Mouse (Mus musculus): ENCODE results near the gene Prx. TPM values are rescaled to one million over a fixed set of nuclear protein-coding genes. Genes with fewer than 3 reads are reported as not detected.

Prx gene
- polyA plus RNA-seq, 1 experiment from 2014 or later, result 2.0 TPM

DNA sequence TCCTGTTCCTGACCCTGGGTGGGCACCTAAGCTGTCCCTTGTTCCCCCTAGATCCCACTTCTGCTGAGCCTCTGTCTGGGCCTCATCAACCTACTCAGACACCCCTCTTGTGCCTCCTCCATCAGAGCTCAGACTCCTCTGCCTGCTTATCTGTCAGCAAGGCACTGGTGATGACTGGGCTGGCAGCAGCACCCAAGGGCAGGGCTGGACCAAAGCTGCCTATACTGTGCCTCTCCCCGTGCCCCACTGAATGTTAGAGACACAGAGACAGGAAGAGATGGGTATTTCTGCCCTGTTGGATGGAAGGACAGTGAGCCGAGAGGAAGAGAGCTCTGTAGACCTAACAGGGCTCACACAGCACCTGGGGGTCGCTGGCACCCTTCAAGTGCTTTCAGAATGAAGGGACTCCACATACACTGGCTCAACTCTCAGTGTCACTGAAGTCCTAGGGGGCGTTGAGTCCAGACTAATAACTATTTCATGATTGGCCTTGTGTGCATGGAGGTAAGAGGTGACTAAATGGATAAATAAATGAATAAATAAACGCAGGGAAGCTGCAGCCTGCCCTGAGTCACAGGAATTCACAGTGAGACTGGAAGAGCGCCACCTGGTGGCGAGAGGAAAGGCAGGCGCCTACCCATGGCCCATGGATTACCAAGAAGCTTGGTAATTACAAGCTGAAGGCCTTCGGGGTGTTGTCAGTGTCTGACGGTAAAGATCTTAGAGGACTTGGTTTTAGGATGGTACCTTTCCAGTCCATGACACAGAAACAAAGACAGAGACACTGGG, 27.1 kb downstream of the Prx start:
- no peak overlapping the region for H3K27ac ChIP-seq (replicated peaks)
- ATAC-seq (ENCODE audit: low FRiP score), result peak; percentile 81
- no peak overlapping the region for H3K4me2 ChIP-seq
- H3K27me3 ChIP-seq (replicated peaks), result no peaks in the 10 kb centered on the region
- H3K4me3 ChIP-seq (replicated peaks), result no peak overlapping the region
- no peak overlapping the region for H3K9ac ChIP-seq (replicated peaks)
- H3K9me3 ChIP-seq (replicated peaks), result no peaks in the 10 kb centered on the region
- WGBS, result 25% methylated on average over 10 of the region's 10 CpGs
- peaks cover 24% of the 10 kb centered on the region for H3K36me3 ChIP-seq
- 0 out of 2 replicates have a peak, but pooled peaks cover 6% of the 10 kb centered on the region for H3K4me1 ChIP-seq

DNA sequence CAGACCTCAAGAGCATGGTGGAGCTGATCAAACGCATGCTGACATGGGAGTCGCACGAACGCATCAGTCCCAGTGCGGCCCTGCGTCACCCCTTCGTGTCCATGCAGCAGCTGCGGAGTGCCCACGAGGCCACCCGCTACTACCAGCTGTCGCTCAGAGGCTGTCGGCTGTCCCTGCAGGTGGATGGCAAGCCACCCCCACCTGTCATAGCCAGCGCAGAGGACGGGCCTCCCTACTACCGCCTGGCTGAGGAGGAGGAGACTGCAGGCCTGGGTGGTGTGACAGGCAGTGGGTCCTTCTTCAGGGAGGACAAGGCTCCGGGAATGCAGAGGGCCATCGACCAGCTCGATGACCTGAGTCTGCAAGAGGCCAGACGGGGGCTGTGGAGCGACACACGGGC, 29.9 kb downstream of the Prx start:
- H3K9me3 ChIP-seq (replicated peaks), result no peaks in the 10 kb centered on the region
- H3K4me3 ChIP-seq (replicated peaks), result no peak overlapping the region
- H3K4me2 ChIP-seq, result no peak overlapping the region
- H3K9ac ChIP-seq (replicated peaks), result no peak overlapping the region
- H3K27me3 ChIP-seq (replicated peaks), result no peaks in the 10 kb centered on the region
- WGBS, result 82% methylated on average over 21 of the region's 21 CpGs
- H3K4me1 ChIP-seq, result 0 out of 2 replicates have a peak, but pooled peaks cover 6% of the 10 kb centered on the region
- H3K36me3 ChIP-seq, result peaks cover 48% of the 10 kb centered on the region
- no peak overlapping the region for H3K27ac ChIP-seq (replicated peaks)
- no peak for ATAC-seq (ENCODE audit: low FRiP score)

DNA sequence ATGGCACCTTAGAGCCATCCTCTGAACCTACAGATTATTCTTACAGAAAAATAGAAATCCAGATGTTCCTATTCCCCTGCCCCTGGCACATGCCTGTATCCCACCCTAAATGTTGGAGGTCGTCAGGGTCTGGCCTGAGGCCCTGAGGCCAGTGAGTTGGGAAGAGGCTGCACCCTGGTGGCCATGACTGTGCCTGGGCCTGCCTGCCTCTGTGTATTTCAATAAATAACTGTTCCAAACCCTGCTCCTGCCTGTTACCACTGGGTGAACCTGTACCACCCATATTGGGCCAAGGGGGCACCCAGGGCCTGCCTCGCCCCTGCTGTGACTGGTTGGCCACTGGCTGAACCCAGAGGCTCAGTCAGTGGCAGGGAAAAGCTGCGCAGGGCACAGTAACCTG, 31.8 kb downstream of the Prx start:
- H3K9me3 ChIP-seq (replicated peaks), result no peaks in the 10 kb centered on the region
- 86% methylated on average over 3 of the region's 3 CpGs for WGBS
- 0 out of 2 replicates have a peak, but pooled peaks cover 6% of the 10 kb centered on the region for H3K4me1 ChIP-seq
- no peaks in the 10 kb centered on the region for H3K27me3 ChIP-seq (replicated peaks)
- H3K4me2 ChIP-seq, result no peak overlapping the region
- no peak overlapping the region for H3K4me3 ChIP-seq (replicated peaks)
- H3K9ac ChIP-seq (replicated peaks), result no peak overlapping the region
- no peak overlapping the region for H3K27ac ChIP-seq (replicated peaks)
- H3K36me3 ChIP-seq, result peaks cover 65% of the 10 kb centered on the region
- ATAC-seq (ENCODE audit: low FRiP score), result no peak

DNA sequence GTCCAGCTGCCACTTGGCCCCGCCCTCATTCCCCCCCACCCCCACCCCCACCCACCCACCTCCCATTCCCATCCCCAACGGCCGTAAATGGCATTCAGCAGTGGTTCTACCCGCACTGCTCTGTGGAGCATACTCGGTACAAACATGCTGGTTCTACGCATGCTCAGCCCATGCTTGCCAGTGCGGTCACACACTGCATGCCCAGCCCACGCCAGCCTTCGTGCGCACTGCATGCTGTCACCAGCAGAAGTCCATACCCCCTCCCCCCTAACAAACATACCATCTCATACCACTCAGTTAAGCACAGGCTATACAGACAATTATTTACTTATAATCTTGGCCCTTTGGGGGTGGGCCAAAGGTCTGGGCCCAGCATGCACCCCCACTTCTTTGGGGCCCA, 32.6 kb downstream of the Prx start:
- peaks cover 72% of the 10 kb centered on the region for H3K36me3 ChIP-seq
- WGBS, result 85% methylated on average over 10 of the region's 10 CpGs
- H3K9me3 ChIP-seq (replicated peaks), result no peaks in the 10 kb centered on the region
- H3K4me3 ChIP-seq (replicated peaks), result no peak overlapping the region
- H3K4me2 ChIP-seq, result no peak overlapping the region
- H3K27me3 ChIP-seq (replicated peaks), result no peaks in the 10 kb centered on the region
- H3K9ac ChIP-seq (replicated peaks), result no peak overlapping the region
- H3K4me1 ChIP-seq, result no peaks in the 10 kb centered on the region
- no peak for ATAC-seq (ENCODE audit: low FRiP score)
- H3K27ac ChIP-seq (replicated peaks), result no peak overlapping the region

DNA sequence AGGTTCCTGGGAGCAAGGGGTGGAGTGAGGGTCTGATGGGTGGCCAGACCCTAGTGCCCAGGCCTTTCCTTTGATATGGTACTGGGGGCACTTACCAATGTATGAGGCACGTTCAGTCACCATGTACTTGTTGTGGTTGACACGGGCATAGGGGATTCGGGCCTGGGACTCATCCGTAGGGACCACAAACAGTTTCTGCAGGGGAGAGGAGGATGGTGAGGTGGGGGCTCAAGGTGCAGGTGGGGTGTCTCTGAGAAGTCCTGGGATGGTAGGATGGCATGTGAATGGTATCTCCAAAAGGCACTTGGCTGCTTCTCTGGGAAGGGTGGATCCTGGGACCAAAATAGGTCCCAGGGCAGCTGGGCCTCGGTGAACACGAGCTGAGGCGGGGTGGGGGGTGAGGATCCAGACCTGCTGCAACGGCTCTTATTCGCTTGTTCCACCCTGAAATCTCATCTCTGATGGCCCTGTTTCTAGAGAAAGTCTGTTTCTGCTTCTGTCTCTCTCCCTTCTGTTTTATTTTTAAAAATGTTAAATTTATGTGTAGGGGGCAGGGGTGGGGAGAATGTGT, 33.4 kb downstream of the Prx start:
- no peaks in the 10 kb centered on the region for H3K9me3 ChIP-seq (replicated peaks)
- H3K9ac ChIP-seq (replicated peaks), result no peak overlapping the region
- no peak overlapping the region for H3K4me3 ChIP-seq (replicated peaks)
- no peak for ATAC-seq (ENCODE audit: low FRiP score)
- H3K36me3 ChIP-seq, result peaks cover 81% of the 10 kb centered on the region
- no peak overlapping the region for H3K4me2 ChIP-seq
- no peak overlapping the region for H3K27ac ChIP-seq (replicated peaks)
- no peaks in the 10 kb centered on the region for H3K4me1 ChIP-seq
- H3K27me3 ChIP-seq (replicated peaks), result no peaks in the 10 kb centered on the region
- 92% methylated on average over 9 of the region's 9 CpGs for WGBS

DNA sequence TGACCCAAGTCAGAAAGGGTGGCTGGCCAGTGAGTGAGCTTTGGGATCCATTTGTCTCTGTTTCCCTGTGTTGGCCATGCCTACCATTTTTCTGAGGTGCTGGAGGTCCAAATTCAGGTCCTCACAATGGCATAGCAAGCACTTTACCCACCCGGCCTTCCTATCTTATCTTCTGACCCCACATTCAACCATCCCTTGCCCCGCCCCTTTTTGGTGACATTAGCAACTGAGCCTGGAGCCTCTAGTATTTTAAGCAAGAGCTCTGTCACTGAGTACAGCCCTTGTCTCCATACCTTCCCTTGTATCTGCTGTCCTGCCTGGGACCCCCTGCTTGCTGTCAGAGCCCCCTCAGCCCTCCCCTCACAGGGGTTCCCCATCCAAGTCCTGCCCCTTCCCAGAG, 36.3 kb downstream of the Prx start:
- Histone ChIP-seq H3K4me1 (no peaks in the 10 kb centered on the region), H3K27ac (replicated peaks) (no peak overlapping the region), H3K27me3 (replicated peaks) (no peaks in the 10 kb centered on the region), H3K4me2 (no peak overlapping the region), H3K4me3 (replicated peaks) (no peak overlapping the region), H3K9ac (replicated peaks) (no peak overlapping the region), H3K36me3 (peaks cover 87% of the 10 kb centered on the region), H3K9me3 (replicated peaks) (no peaks in the 10 kb centered on the region)
- ATAC-seq (ENCODE audit: low FRiP score), result no peak
- WGBS, result 88% methylated on average over 2 of the region's 2 CpGs

DNA sequence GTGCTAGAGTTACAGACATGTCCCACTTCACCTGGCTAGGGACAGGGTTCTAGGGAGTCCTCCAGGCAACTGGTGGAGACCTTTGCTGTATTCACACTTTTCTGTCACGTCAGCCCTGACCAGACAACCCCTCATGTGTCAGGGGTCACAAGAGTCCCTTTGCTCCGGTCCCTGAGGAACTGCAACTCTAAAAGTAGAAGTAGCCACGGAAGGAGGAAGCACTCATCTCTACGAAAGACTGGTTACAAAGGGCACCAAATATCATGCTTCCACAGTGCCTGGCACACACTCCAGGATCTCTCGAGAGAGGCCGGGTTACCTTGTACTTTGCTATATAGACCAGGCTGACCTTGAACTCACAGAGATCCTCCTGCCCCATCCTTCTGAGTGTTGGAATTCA, 37.5 kb downstream of the Prx start:
- Histone ChIP-seq H3K9me3 (replicated peaks) (no peaks in the 10 kb centered on the region), H3K9ac (replicated peaks) (no peak overlapping the region), H3K36me3 (peaks cover 79% of the 10 kb centered on the region), H3K4me3 (replicated peaks) (no peak overlapping the region), H3K27ac (replicated peaks) (no peak overlapping the region), H3K4me1 (peaks cover 8% of the 10 kb centered on the region), H3K27me3 (replicated peaks) (no peaks in the 10 kb centered on the region), H3K4me2 (no peak overlapping the region)
- no peak for ATAC-seq (ENCODE audit: low FRiP score)
- 91% methylated on average over 6 of the region's 6 CpGs for WGBS

DNA sequence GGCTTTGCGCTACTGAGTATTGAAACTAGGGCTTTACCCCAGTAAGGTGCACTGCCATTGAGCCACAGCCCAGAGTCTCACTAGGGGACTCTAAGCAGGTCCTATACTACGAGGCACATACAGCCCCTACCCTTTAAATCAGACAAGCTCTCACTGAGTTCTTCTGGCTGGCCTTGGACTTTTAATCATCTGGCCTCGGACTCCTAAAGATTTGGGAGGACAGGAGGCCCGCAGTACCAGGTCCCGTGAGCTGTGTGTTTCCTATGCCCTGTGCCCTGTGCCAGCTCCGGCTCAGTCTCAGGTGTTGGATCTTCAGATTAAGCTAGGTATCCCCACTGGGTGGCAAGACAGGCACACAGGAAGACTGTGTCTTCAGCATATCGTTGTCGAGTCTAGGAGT, 38.9 kb downstream of the Prx start:
- Histone ChIP-seq H3K4me1 (peaks cover 17% of the 10 kb centered on the region), H3K9me3 (replicated peaks) (no peaks in the 10 kb centered on the region), H3K27ac (replicated peaks) (no peak overlapping the region), H3K9ac (replicated peaks) (no peak overlapping the region), H3K36me3 (peaks cover 65% of the 10 kb centered on the region), H3K4me3 (replicated peaks) (no peak overlapping the region), H3K4me2 (no peak overlapping the region), H3K27me3 (replicated peaks) (no peaks in the 10 kb centered on the region)
- 80% methylated on average over 8 of the region's 8 CpGs for WGBS
- no peak for ATAC-seq (ENCODE audit: low FRiP score)

DNA sequence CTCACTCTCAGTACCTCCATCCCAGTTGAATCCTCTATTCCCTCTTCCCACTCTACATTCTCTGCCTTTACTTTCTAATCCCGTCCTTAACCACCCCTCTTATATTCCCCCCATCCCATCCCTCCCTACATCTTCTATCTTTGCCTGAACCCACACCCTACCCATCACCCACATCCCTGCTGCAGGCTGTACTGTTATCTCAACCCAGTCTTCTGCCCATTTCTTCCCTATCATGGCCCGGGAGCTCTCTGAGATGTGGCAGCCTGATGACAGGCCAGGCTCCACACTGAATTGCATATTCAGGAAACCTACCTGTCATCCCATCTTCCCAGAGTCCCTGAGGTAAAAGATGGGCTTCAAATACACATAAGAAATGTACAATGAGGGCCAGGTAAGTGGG, 39.7 kb downstream of the Prx start:
- Histone ChIP-seq H3K9ac (replicated peaks) (no peak overlapping the region), H3K36me3 (peaks cover 57% of the 10 kb centered on the region)

DNA sequence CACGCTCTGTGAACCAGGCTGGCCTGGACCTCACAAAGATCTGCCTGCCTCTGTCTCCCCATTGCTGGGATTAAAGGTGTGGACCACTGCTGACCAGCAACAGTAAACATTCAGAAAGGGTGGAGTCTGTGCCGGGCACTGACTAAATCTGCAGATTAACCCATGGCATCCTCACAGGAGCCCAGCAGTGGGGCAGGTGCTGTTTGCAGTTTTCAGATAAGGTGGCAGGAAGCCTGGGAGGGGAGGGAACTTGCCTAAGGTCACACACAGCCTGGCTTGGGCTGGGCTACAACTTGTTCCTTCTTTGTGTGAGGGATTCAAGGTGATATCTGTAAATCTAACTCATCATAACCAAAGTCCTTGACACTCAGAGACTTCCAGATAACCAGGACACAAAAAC, 41.4 kb downstream of the Prx start:
- Histone ChIP-seq H3K27ac (replicated peaks) (no peak overlapping the region), H3K36me3 (peaks cover 45% of the 10 kb centered on the region), H3K9me3 (replicated peaks) (no peaks in the 10 kb centered on the region), H3K4me1 (peaks cover 20% of the 10 kb centered on the region), H3K4me3 (replicated peaks) (no peak overlapping the region), H3K9ac (replicated peaks) (no peak overlapping the region), H3K4me2 (no peak overlapping the region), H3K27me3 (replicated peaks) (no peaks in the 10 kb centered on the region)
- no peak for ATAC-seq (ENCODE audit: low FRiP score)
- WGBS, result 88% methylated on average over 2 of the region's 2 CpGs

More for the DNA sequence above, 39.7 kb downstream of the Prx start:
- ATAC-seq (ENCODE audit: low FRiP score), result no peak
- Histone ChIP-seq H3K4me1 (peaks cover 20% of the 10 kb centered on the region), H3K27ac (replicated peaks) (no peak overlapping the region), H3K9me3 (replicated peaks) (no peaks in the 10 kb centered on the region), H3K4me3 (replicated peaks) (no peak overlapping the region), H3K27me3 (replicated peaks) (no peaks in the 10 kb centered on the region), H3K4me2 (no peak overlapping the region)
- 91% methylated on average over 2 of the region's 2 CpGs for WGBS

DNA sequence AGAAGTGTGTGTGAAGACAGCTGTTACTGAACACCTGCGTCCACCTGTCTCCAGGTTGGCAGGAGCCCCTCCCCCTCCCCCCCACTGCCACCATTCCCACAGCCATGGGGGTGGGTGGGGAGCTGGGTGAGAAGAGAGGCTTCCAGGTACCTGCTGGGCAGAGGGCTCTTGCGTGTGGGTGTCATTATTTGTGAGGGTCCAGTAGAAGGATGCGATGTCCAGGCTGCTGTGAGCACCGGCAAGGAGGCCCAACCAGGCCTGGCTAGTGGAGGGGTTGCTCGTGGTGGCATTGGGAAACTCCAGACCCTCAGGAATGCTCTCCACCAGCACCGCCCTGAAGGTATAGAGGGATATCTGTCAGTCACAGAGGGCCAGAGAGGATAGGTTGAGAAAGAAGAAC, 41.8 kb downstream of the Prx start:
- no peak overlapping the region for H3K9ac ChIP-seq (replicated peaks)
- H3K36me3 ChIP-seq, result peaks cover 40% of the 10 kb centered on the region
- WGBS, result 93% methylated on average over 6 of the region's 6 CpGs
- peak; percentile 1; the same call in 1 of the 2 replicates for ATAC-seq (ENCODE audit: low FRiP score)
- H3K9me3 ChIP-seq (replicated peaks), result no peaks in the 10 kb centered on the region
- H3K27me3 ChIP-seq (replicated peaks), result no peaks in the 10 kb centered on the region
- peaks cover 20% of the 10 kb centered on the region for H3K4me1 ChIP-seq
- H3K27ac ChIP-seq (replicated peaks), result no peak overlapping the region
- H3K4me2 ChIP-seq, result peak overlapping the region; percentile 89
- no peak overlapping the region for H3K4me3 ChIP-seq (replicated peaks)

DNA sequence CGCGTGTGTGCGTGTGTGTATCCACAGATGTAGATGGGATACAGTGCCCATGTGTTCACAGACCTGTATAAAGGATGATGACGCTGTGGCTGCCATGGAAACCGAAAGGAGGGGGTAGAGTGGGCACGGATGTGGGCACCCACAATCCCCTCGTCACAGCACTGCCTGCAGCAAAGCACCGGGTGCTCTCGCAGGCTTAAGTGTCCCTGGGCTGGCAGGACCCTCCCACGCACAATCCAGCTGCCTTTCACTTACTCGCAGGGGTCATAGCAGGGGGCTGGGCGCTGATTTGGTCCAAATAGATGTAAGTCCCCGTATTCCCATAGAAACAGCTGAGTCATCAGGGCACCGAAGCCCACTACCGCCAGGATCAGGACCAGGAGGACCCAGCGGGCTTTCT, 42.3 kb downstream of the Prx start:
- peaks cover 20% of the 10 kb centered on the region for H3K4me1 ChIP-seq
- H3K9ac ChIP-seq (replicated peaks), result peak overlapping the region; percentile 74
- peak; percentile 43 for ATAC-seq (ENCODE audit: low FRiP score)
- H3K4me3 ChIP-seq (replicated peaks), result peak overlapping the region; percentile 62
- WGBS, result 58% methylated on average over 16 of the region's 16 CpGs
- H3K9me3 ChIP-seq (replicated peaks), result no peaks in the 10 kb centered on the region
- peak overlapping the region; percentile 89 for H3K4me2 ChIP-seq
- H3K27ac ChIP-seq (replicated peaks), result no peak overlapping the region
- no peaks in the 10 kb centered on the region for H3K27me3 ChIP-seq (replicated peaks)
- peaks cover 35% of the 10 kb centered on the region for H3K36me3 ChIP-seq
